Mouse (Mus musculus): ENCODE data around the gene Nop16. TPM values are rescaled to one million over a fixed set of nuclear protein-coding genes. Genes with fewer than 3 reads are reported as not detected.

Gene Nop16
- polyA plus RNA-seq, 1 experiment from 2014 or later = 95.6 TPM

Small RNA genes within 50 kb of the gene (microRNA-seq; reads per million reads assigned to microRNA genes)
- gene Gm24195 = not detected

Other genes with a start within 250 kb of the Nop16 start
- 3.4 and 4.3 TPM in 2 replicates for gene Cplx2, start 218.7 kb downstream of the Nop16 start, polyA plus RNA-seq (2014; fragmentation: Nextera tagmentation; extraction: Ambion mirVana)
- gene Thoc3, start 121.2 kb downstream of the Nop16 start, polyA plus RNA-seq (2014; fragmentation: Nextera tagmentation; extraction: Ambion mirVana) = 175 and 176 TPM in 2 replicates
- gene Simc1, start 86.3 kb downstream of the Nop16 start, polyA plus RNA-seq (2014; fragmentation: Nextera tagmentation; extraction: Ambion mirVana) = 23.3 and 24.4 TPM in 2 replicates
- gene 4833439L19Rik, start 24.7 kb downstream of the Nop16 start, polyA plus RNA-seq (2014; fragmentation: Nextera tagmentation; extraction: Ambion mirVana) = 184 and 185 TPM in 2 replicates
- 27.1 and 29.7 TPM in 2 replicates for gene Arl10, start 15.1 kb downstream of the Nop16 start, polyA plus RNA-seq (2014; fragmentation: Nextera tagmentation; extraction: Ambion mirVana)
- gene Higd2a, start 117 bp upstream of the Nop16 start, polyA plus RNA-seq (2014; fragmentation: Nextera tagmentation; extraction: Ambion mirVana) = 155 and 157 TPM in 2 replicates
- gene Cltb, start 21.3 kb upstream of the Nop16 start, polyA plus RNA-seq (2014; fragmentation: Nextera tagmentation; extraction: Ambion mirVana) = 12.3 and 13.0 TPM in 2 replicates
- 95.7 and 99.2 TPM in 2 replicates for gene Faf2, start 31.7 kb upstream of the Nop16 start, polyA plus RNA-seq (2014; fragmentation: Nextera tagmentation; extraction: Ambion mirVana)
- 94.8 and 101 TPM in 2 replicates for gene Rnf44, start 103.8 kb upstream of the Nop16 start, polyA plus RNA-seq (2014; fragmentation: Nextera tagmentation; extraction: Ambion mirVana)
- gene Cdhr2, start 111.4 kb upstream of the Nop16 start, polyA plus RNA-seq (2014; fragmentation: Nextera tagmentation; extraction: Ambion mirVana) = not detected in 2 replicates
- gene Gprin1, start 159.8 kb upstream of the Nop16 start, polyA plus RNA-seq (2014; fragmentation: Nextera tagmentation; extraction: Ambion mirVana) = 0.55 and 0.68 TPM in 2 replicates
- gene Sncb, start 176.5 kb upstream of the Nop16 start, polyA plus RNA-seq (2014; fragmentation: Nextera tagmentation; extraction: Ambion mirVana) = not detected in 2 replicates
- not detected in 2 replicates for gene Eif4e1b, start 193.9 kb upstream of the Nop16 start, polyA plus RNA-seq (2014; fragmentation: Nextera tagmentation; extraction: Ambion mirVana)
- gene Tspan17, start 199.3 kb upstream of the Nop16 start, polyA plus RNA-seq (2014; fragmentation: Nextera tagmentation; extraction: Ambion mirVana) = 1.7 and 1.8 TPM in 2 replicates

Data from limb, embryonic 11.5 days (tissue).